Mouse (Mus musculus) brain, embryonic 14.5 days (tissue): Measurements from ENCODE around the gene Got1.

Experiments used
- CTCF ChIP-seq: fragments of 200-500 bp; IDR thresholded peaks from 2 replicates; pipeline ENCODE4 v1.5.1; 2012; ENCODE audit warnings: inconsistent platforms, mild to moderate bottlenecking, moderate library complexity, borderline replicate concordance; ENCODE audit not compliant: insufficient read depth, insufficient read length; ENCODE audit errors: extremely low read depth
- POLR2A ChIP-seq: fragments of 200-500 bp; IDR thresholded peaks from 2 replicates; pipeline ENCODE4 v1.6.1; 2012; ENCODE audit warnings: mild to moderate bottlenecking, inconsistent platforms, borderline replicate concordance; ENCODE audit not compliant: poor library complexity, insufficient read depth, insufficient read length, severe bottlenecking; ENCODE audit errors: extremely low read depth

DNA sequence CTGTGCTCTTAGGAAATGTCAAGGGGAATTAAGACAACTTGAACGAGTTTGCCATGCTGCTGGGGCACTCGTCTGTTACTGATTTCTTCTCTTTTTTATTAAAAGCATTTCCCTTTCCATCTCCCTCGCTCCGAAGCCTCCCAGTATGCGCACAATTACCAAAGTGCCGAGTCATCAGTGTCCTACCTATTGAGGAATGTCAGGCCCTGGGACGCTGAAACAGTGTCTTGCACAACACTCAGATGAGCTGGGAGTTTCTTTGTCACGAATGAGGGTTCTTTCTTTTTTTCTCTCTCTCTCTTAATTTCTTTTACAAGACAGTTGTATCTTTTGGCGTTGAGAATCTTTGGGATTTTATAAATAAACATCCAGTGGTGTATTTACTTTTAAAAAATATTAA, 43.9 kb downstream of the Got1 start:
- TF ChIP-seq CTCF (no peak), POLR2A (no peak)
